Mouse (Mus musculus) ES-Bruce4 (cell line): ENCODE results near the gene Nrn1.

Experiments
- CTCF ChIP-seq: IDR thresholded peaks from one replicate; pipeline ENCODE4 v1.8.1; 2011; ENCODE audit warnings: low read depth, low read length
- POLR2A ChIP-seq: IDR thresholded peaks from one replicate; pipeline ENCODE4 v1.8.1; 2011; ENCODE audit warnings: low read length; ENCODE audit not compliant: insufficient read depth

GRCm38 (mm10) chr13:36734731-36735571 is at the start of gene Nrn1:
- TF ChIP-seq CTCF: no peak
- TF ChIP-seq POLR2A: no peak
